Mouse (Mus musculus): ENCODE measurements around the gene Cdh1. TPM values are rescaled to one million over a fixed set of nuclear protein-coding genes. Genes with fewer than 3 reads are reported as not detected.

The Cdh1 gene
- total and polyA plus RNA-seq, 3 experiments: 0.13 TPM; not detected in 2

DNA sequence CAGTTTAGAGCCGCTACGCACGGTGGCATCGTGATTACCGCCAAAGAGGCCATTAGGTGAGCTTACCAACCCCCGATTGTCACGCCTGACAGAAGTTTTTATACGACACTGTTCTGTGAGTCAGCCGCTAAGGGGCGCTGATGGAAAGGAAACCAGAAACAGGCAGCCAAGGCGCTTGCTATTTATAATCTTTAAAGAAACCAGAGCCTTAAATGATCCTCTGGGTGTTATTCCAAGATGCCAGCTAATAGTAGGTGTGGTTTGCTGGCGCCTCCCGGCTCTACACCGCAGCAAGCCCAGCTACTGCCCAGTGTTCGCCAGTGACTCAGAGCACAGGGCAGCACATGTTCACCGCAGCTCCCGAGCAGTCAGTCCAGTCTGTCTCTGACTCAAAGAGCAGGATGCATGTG is 114.9 kb downstream of the Cdh1 start:
- peak; percentile 75 for DNase-seq (ENCODE audit: extremely low read depth)
- H3K9me3 ChIP-seq (replicated peaks; ENCODE audit: low read length): no peaks in the 10 kb centered on the region
- no peak overlapping the region for H3K4me3 ChIP-seq (replicated peaks in 1 of 3; ENCODE audit: low read depth in 2 of 3, low read length in 2 of 3, poor library complexity in 1 of 3)
- TF ChIP-seq MAFK (IDR thresholded peaks at IDR 0.05; ENCODE audit: insufficient replicate concordance, low read length) (no peak), SMC3 (IDR thresholded peaks at IDR 0.05; ENCODE audit: low read depth, low read length) (peak; percentile 86), PAX5 (IDR thresholded peaks at IDR 0.05; ENCODE audit: low read length) (no peak), RAD21 (IDR thresholded peaks at IDR 0.05; ENCODE audit: low read depth, low read length) (peak; percentile 93), MYC (IDR thresholded peaks at IDR 0.05; ENCODE audit: low read depth, low read length) (0 out of 2 replicates have a peak, but pooled peaks have one; percentile 14), CTCF (conservative IDR thresholded peaks at IDR 0.05 in 1 of 2, IDR thresholded peaks at IDR 0.05 in 1 of 2; ENCODE audit: low read depth in 2 of 2, low read length in 2 of 2) (peak in 1 of 2 experiments; percentile 92; a peak in 3 of 4 replicates), MEF2A (IDR thresholded peaks at IDR 0.05; ENCODE audit: borderline replicate concordance, low read depth, low read length) (peak; percentile 94), CHD2 (IDR thresholded peaks at IDR 0.05; ENCODE audit: low read length) (no peak), ZC3H11A (IDR thresholded peaks at IDR 0.05; ENCODE audit: low read depth, low read length) (peak; percentile 48; the same call in 1 of the 2 replicates)
- H3K9ac ChIP-seq (ENCODE audit: insufficient read depth, low read depth): no peak overlapping the region
- H3K36me3 ChIP-seq (replicated peaks in 1 of 2; ENCODE audit: control insufficient read depth in 1 of 2, insufficient read depth in 1 of 2, low read length in 1 of 2): peaks cover 7 to 52% of the 10 kb centered on the region in 2 experiments
- H3K27me3 ChIP-seq (replicated peaks): no peaks in the 10 kb centered on the region
- in situ Hi-C loops (cut with MboI; ENCODE audit: low pct_ligation_motif_present, low pct_unique_long_range_greater_than_20kb, low sequenced_read_pairs) (loop anchor here (5.0 kb wide), 1 partner anchor 169 kb away; no protein-coding TSS in a partner anchor), dilution Hi-C loops (cut with MboI; ENCODE audit: extremely low pct_ligation_motif_present, extremely low pct_unique_long_range_greater_than_20kb, low sequenced_read_pairs) (no loop called here)
- H3K4me2 ChIP-seq (ENCODE audit: insufficient read depth, low read depth, poor library complexity, severe bottlenecking): no peak overlapping the region
- no peaks in the 10 kb centered on the region for H3K79me2 ChIP-seq (replicated peaks; ENCODE audit: control insufficient read depth, extremely low read depth, insufficient read depth, poor library complexity, severe bottlenecking)
- peaks cover 3 to 27% of the 10 kb centered on the region in 2 experiments; a peak in 2 of 4 replicates for H3K4me1 ChIP-seq (ENCODE audit: control insufficient read depth in 1 of 2, insufficient read depth in 2 of 2)
- H3K27ac ChIP-seq (ENCODE audit: insufficient read depth, low read depth): no peak overlapping the region

Other genes with a start within 250 kb of the Cdh1 start
- 1.6 and 1.8 TPM in 2 replicates for gene Zfp90, start 188.0 kb upstream of the Cdh1 start, total RNA-seq (2012; rRNA removed)
- 3.5 and 4.1 TPM in 2 replicates for gene Zfp90, start 188.0 kb upstream of the Cdh1 start, total RNA-seq (2014; rRNA removed)
- 2.8 and 3.0 TPM in 2 replicates for gene Zfp90, start 188.0 kb upstream of the Cdh1 start, polyA plus RNA-seq (2012; ENCODE audit: insufficient read length, low read depth)
- gene 6030452D12Rik, start 102.8 kb upstream of the Cdh1 start, total RNA-seq (2012; rRNA removed): not detected in 2 replicates
- gene 6030452D12Rik, start 102.8 kb upstream of the Cdh1 start, total RNA-seq (2014; rRNA removed): not detected in 2 replicates
- gene 6030452D12Rik, start 102.8 kb upstream of the Cdh1 start, polyA plus RNA-seq (2012; ENCODE audit: insufficient read length, low read depth): not detected in 2 replicates
- gene Cdh3, start 92.5 kb upstream of the Cdh1 start, total RNA-seq (2012; rRNA removed): not detected in 2 replicates
- gene Cdh3, start 92.5 kb upstream of the Cdh1 start, total RNA-seq (2014; rRNA removed): not detected in 2 replicates
- gene Cdh3, start 92.5 kb upstream of the Cdh1 start, polyA plus RNA-seq (2012; ENCODE audit: insufficient read length, low read depth): not detected in 2 replicates
- gene Gm10073, start 29.9 kb upstream of the Cdh1 start, total RNA-seq (2012; rRNA removed): 94.9 and 117 TPM in 2 replicates
- gene Gm10073, start 29.9 kb upstream of the Cdh1 start, total RNA-seq (2014; rRNA removed): 185 and 224 TPM in 2 replicates
- gene Gm10073, start 29.9 kb upstream of the Cdh1 start, polyA plus RNA-seq (2012; ENCODE audit: insufficient read length, low read depth): 21.6 and 21.7 TPM in 2 replicates
- gene Tango6, start 79.7 kb downstream of the Cdh1 start, total RNA-seq (2012; rRNA removed): 4.3 and 4.5 TPM in 2 replicates
- 2.1 and 2.9 TPM in 2 replicates for gene Tango6, start 79.7 kb downstream of the Cdh1 start, total RNA-seq (2014; rRNA removed)
- gene Tango6, start 79.7 kb downstream of the Cdh1 start, polyA plus RNA-seq (2012; ENCODE audit: insufficient read length, low read depth): 5.6 and 6.4 TPM in 2 replicates